Mouse (Mus musculus) heart, embryonic 10.5 days (tissue): ENCODE data around the gene Vmn1r166. TPM values are rescaled to one million over a fixed set of nuclear protein-coding genes. Genes with fewer than 3 reads are reported as not detected.
"Not testable (repeated sequence)": the region's sequence is repeated elsewhere in the genome, so short reads cannot be mapped to it uniquely, and the experiment has no call there.

Source experiments
- DNase-seq: peaks from one replicate; pipeline ENCODE4 v3.0.0-alpha.2; 2017; ENCODE audit warnings: low spot score
- H3K27ac ChIP-seq: fragments of 300-500 bp; sonication (generic); 2 replicates; pipeline ENCODE4 v1.5.1; 2016; ENCODE audit warnings: mild to moderate bottlenecking
- H3K27me3 ChIP-seq: fragments of 300-500 bp; sonication (generic); 2 replicates; pipeline ENCODE4 v1.6.1; 2016; ENCODE audit warnings: mild to moderate bottlenecking; ENCODE audit not compliant: poor library complexity, insufficient read depth, severe bottlenecking
- H3K36me3 ChIP-seq: fragments of 300-500 bp; sonication (generic); 2 replicates; pipeline ENCODE4 v1.6.1; 2016; ENCODE audit warnings: mild to moderate bottlenecking, moderate library complexity
- H3K4me1 ChIP-seq: fragments of 300-500 bp; sonication (generic); 2 replicates; pipeline ENCODE4 v1.6.1; 2016; ENCODE audit warnings: mild to moderate bottlenecking
- H3K4me3 ChIP-seq: fragments of 300-500 bp; sonication (generic); 2 replicates; pipeline ENCODE4 v1.5.1; 2016; ENCODE audit warnings: mild to moderate bottlenecking, moderate library complexity
- H3K9me3 ChIP-seq: fragments of 300-500 bp; sonication (generic); 2 replicates; pipeline ENCODE4 v1.6.1; 2016; ENCODE audit warnings: mild to moderate bottlenecking, moderate library complexity
- WGBS: fragments of 180-500 bp; shearing (Covaris S2); methylation state at CpG from one replicate; pipeline ENCODE4 v1.1.7; 2016; 5-methylcytosine and 5-hydroxymethylcytosine counted together
- polyA plus RNA-seq: library from polyadenylated mRNA; unstranded; fragments of >200 nt; fragmentation: Nextera tagmentation; extraction: Ambion mirVana; gene quantifications from 2 replicates; pipeline ENCODE4 v1.2.1, GENCODE M21; 2016

The Vmn1r166 gene
- polyA plus RNA-seq: not detected in 2 replicates

GRCm38 (mm10) chr7:23251582-23251981, at the start of gene Vmn1r166:
TSS of gene Vmn1r166 (minus strand) at chr7:23251682.
- no CpG with 5 or more reads among the region's 2 CpGs for WGBS
- H3K9me3 ChIP-seq, H3K27ac ChIP-seq, DNase-seq, H3K4me3 ChIP-seq, H3K27me3 ChIP-seq, H3K36me3 ChIP-seq, H3K4me1 ChIP-seq: not testable (repeated sequence)

GRCm38 (mm10) chr7:23300892-23301291, 49.4 kb upstream of the Vmn1r166 start, which contains the start of gene Nlrp4e:
TSS of gene Nlrp4e (plus strand) at chr7:23301192.
- H3K9me3 ChIP-seq, H3K4me1 ChIP-seq, H3K4me3 ChIP-seq, H3K27me3 ChIP-seq, H3K27ac ChIP-seq, H3K36me3 ChIP-seq, DNase-seq: not testable (repeated sequence)
- 80% methylated on average over 3 of the region's 3 CpGs for WGBS

- not testable (repeated sequence) for H3K36me3 ChIP-seq, H3K9me3 ChIP-seq, H3K27ac ChIP-seq, H3K27me3 ChIP-seq, DNase-seq, H3K4me1 ChIP-seq, H3K4me3 ChIP-seq
- WGBS: no CpG with 5 or more reads among the region's 2 CpGs
Observed at GRCm38 (mm10) chr7:23278800-23279199, 27.3 kb upstream of the Vmn1r166 start, which contains the start of gene Gm6902. TSS of gene Gm6902 (minus strand) at chr7:23278900.

- H3K4me1 ChIP-seq, H3K36me3 ChIP-seq, DNase-seq, H3K9me3 ChIP-seq, H3K27ac ChIP-seq, H3K4me3 ChIP-seq, H3K27me3 ChIP-seq: not testable (repeated sequence)
- WGBS: no CpG with 5 or more reads among the region's 3 CpGs
Observed at GRCm38 (mm10) chr7:23217032-23217431, 34.5 kb downstream of the Vmn1r166 start, which contains the start of gene Vmn1r165. TSS of gene Vmn1r165 (plus strand) at chr7:23217332.

Other genes starting within 250 kb of the Vmn1r166 start
- gene Gm4216, start 231.8 kb downstream of the Vmn1r166 start, polyA plus RNA-seq: not detected in 2 replicates
- gene Vmn1r163, start 196.1 kb downstream of the Vmn1r166 start, polyA plus RNA-seq: not detected in 2 replicates
- gene Gm8720, start 184.2 kb downstream of the Vmn1r166 start, polyA plus RNA-seq: not detected in 2 replicates
- gene Gm10662, start 107.2 kb downstream of the Vmn1r166 start, polyA plus RNA-seq: not detected in 2 replicates
- not detected in 2 replicates for gene Vmn1r165, start 34.4 kb downstream of the Vmn1r166 start, polyA plus RNA-seq
- gene Gm6902, start 27.2 kb upstream of the Vmn1r166 start, polyA plus RNA-seq: not detected in 2 replicates
- gene Nlrp4e, start 49.5 kb upstream of the Vmn1r166 start, polyA plus RNA-seq: not detected in 2 replicates
- gene Nlrp5, start 134.2 kb upstream of the Vmn1r166 start, polyA plus RNA-seq: not detected in 2 replicates